Mouse (Mus musculus) cortical plate, adult 2 months (tissue): ENCODE results near the gene Dqx1. TPM values are rescaled to one million over a fixed set of nuclear protein-coding genes. Genes with fewer than 3 reads are reported as not detected.

Source experiments
- H3K27ac ChIP-seq: fragments of 200-500 bp; 2 replicates; pipeline ENCODE4 v1.5.1; 2012; ENCODE audit warnings: low read length, control low read depth, inconsistent platforms; ENCODE audit not compliant: insufficient read depth
- H3K4me1 ChIP-seq: fragments of 200-500 bp; 2 replicates; pipeline ENCODE4 v1.6.1; 2011; ENCODE audit warnings: low read length; ENCODE audit not compliant: control insufficient read depth, insufficient read depth
- H3K4me3 ChIP-seq: fragments of 200-500 bp; 2 replicates; pipeline ENCODE4 v1.5.1; 2011; ENCODE audit warnings: mild to moderate bottlenecking, low read length, control low read depth; ENCODE audit not compliant: insufficient read depth
- CTCF ChIP-seq: fragments of 200-500 bp; IDR thresholded peaks from 2 replicates; pipeline ENCODE4 v1.5.1; 2011; ENCODE audit warnings: mild to moderate bottlenecking, control low read depth, low read length; ENCODE audit not compliant: insufficient read depth; ENCODE audit errors: extremely low read depth
- POLR2A ChIP-seq: fragments of 200-500 bp; IDR thresholded peaks from 2 replicates; pipeline ENCODE4 v1.6.1; 2011; ENCODE audit warnings: mild to moderate bottlenecking, low read length, control low read depth; ENCODE audit not compliant: insufficient read depth; ENCODE audit errors: extremely low read depth
- polyA plus RNA-seq: library from polyadenylated mRNA; depleted of rRNA; stranded (reverse); fragments of >200 nt; gene quantifications from 2 replicates; pipeline ENCODE4 v1.2.3, GENCODE M21; 2012; rRNA removed

Dqx1 gene
- polyA plus RNA-seq, 1 experiment = 0.52 TPM

GRCm38 (mm10) chr6:83116373-83117164 is 58.9 kb downstream of the Dqx1 start:
- TF ChIP-seq CTCF (no peak), POLR2A (no peak)
- H3K27ac ChIP-seq = no peak overlapping the region
- H3K4me3 ChIP-seq = peak overlapping the region; percentile 64
- H3K4me1 ChIP-seq = no peaks in the 10 kb centered on the region

Other genes starting within 250 kb of the Dqx1 start
- gene Sema4f, start 118.1 kb upstream of the Dqx1 start, polyA plus RNA-seq = 33.5 and 33.7 TPM in 2 replicates
- gene M1ap, start 110.9 kb upstream of the Dqx1 start, polyA plus RNA-seq = 0.06 and 0.17 TPM in 2 replicates
- gene Dok1, start 24.4 kb upstream of the Dqx1 start, polyA plus RNA-seq = 1.2 and 1.9 TPM in 2 replicates
- gene Loxl3, start 23.7 kb upstream of the Dqx1 start, polyA plus RNA-seq = 4.9 and 6.6 TPM in 2 replicates
- 224 and 239 TPM in 2 replicates for gene Aup1, start 3.3 kb upstream of the Dqx1 start, polyA plus RNA-seq
- 58.8 and 66.9 TPM in 2 replicates for gene Htra2, start 2.6 kb upstream of the Dqx1 start, polyA plus RNA-seq
- not detected in 2 replicates for gene Tlx2, start 12.4 kb downstream of the Dqx1 start, polyA plus RNA-seq
- gene Pcgf1, start 20.0 kb downstream of the Dqx1 start, polyA plus RNA-seq = 40.2 and 41.9 TPM in 2 replicates
- 0.40 and 0.42 TPM in 2 replicates for gene Lbx2, start 28.5 kb downstream of the Dqx1 start, polyA plus RNA-seq
- gene Ccdc142, start 43.8 kb downstream of the Dqx1 start, polyA plus RNA-seq = 8.1 and 9.7 TPM in 2 replicates
- gene Gm42688, start 43.8 kb downstream of the Dqx1 start, polyA plus RNA-seq = 7.8 and 9.7 TPM in 2 replicates
- 95.3 and 98.0 TPM in 2 replicates for gene Mrpl53, start 51.2 kb downstream of the Dqx1 start, polyA plus RNA-seq
- gene Mogs, start 57.7 kb downstream of the Dqx1 start, polyA plus RNA-seq = 31.4 and 32.6 TPM in 2 replicates
- 74.4 and 78.5 TPM in 2 replicates for gene Wbp1, start 63.7 kb downstream of the Dqx1 start, polyA plus RNA-seq
- 23.2 and 25.5 TPM in 2 replicates for gene Ino80b, start 67.6 kb downstream of the Dqx1 start, polyA plus RNA-seq
- 163 and 169 TPM in 2 replicates for gene Rtkn, start 77.6 kb downstream of the Dqx1 start, polyA plus RNA-seq
- 29.0 and 34.1 TPM in 2 replicates for gene Wdr54, start 98.6 kb downstream of the Dqx1 start, polyA plus RNA-seq
- 29.7 and 31.4 TPM in 2 replicates for gene 1700003E16Rik, start 98.6 kb downstream of the Dqx1 start, polyA plus RNA-seq
- gene Dctn1, start 108.1 kb downstream of the Dqx1 start, polyA plus RNA-seq = 332 and 350 TPM in 2 replicates
- 0.06 and 0.35 TPM in 2 replicates for gene Slc4a5, start 162.0 kb downstream of the Dqx1 start, polyA plus RNA-seq